Mouse (Mus musculus) erythroblast, embryonic 14.5 days (primary cell): ENCODE measurements at regions not wholly inside any gene's neighbourhood (a gene's known extent, or its start where the extent isn't known, plus 50 kb on each side); places are given as distances from the start of the nearest gene placed in this dataset.

ENCODE experiments used
- GATA1 ChIP-seq: IDR thresholded peaks from 2 replicates; pipeline ENCODE4 v1.6.1; 2012; ENCODE audit warnings: low read length, inconsistent platforms, mixed read lengths
- TAL1 ChIP-seq: IDR thresholded peaks from 3 replicates; pipeline ENCODE4 v1.6.1; 2012; ENCODE audit warnings: low read length, inconsistent platforms, mixed read lengths

- no peak for TF ChIP-seq GATA1
- no peak for TF ChIP-seq TAL1
Measured at GRCm38 (mm10) chr4:153313961-153314360, 168.7 kb downstream of the Ajap1 start.
